Mouse (Mus musculus): ENCODE results near the gene S100a3.

S100a3 gene

DNA sequence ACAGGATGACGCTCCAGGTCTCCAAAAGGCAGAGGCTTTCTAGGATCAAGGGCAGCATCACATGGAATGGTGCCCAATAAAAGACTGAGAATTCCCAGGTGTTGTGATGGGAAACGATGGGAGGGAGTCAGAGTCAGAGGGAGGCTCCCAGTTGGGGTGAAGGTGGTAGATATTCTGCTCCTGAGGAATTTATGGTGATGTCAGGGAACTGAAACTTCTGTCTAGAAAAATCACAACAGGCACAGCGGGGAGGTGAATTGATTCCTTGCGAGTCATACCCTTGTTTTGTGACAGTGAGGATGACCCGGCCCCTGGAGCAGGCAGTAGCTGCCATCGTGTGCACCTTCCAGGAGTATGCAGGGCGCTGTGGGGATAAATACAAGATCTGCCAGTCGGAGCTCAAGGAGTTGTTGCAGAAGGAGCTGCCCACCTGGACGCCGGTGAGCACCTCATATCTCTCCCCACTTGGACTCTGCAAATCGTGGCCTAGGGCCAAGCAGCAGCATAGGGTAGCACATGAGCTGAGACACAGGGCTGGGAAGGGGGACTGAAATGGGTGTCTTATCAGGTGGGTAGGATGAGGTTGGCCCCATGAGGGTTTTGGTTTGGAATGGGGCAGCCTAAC is 41.2 kb downstream of the S100a3 start, which contains the start of gene Gm42674:
Gene Gm42674, plus strand, starts transcription at position 419 of the 625 bp plus-strand sequence.
- peak; percentile 86 for DNase-seq (ENCODE audit: inconsistent ontology term)

- peak; percentile 70 for DNase-seq (ENCODE audit: inconsistent ontology term)
Observed at GRCm38 (mm10) chr3:90603623-90604022, 43.2 kb downstream of the S100a3 start, which contains the start of gene S100a4. Gene S100a4, plus strand, starts transcription at chr3:90603771.

DNA sequence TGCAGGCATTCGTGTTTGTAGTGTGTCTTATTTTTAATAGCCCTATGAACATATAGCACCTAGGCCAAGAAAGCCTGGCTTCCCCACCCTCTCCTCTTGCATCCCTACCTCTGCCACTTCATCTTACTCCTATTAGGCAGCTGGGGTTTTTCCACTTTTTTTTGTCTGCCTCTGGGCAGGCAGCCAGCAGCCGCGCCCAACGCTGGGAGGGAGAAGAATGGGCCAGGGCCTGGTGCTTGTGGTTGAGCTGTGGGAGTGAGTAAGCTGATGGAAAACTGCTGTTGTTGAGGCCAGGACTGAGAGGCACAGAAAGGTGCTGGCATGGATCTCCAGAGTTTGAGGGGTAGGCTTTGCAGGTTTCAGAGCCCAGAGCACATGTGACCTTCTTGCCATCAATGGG is 44.0 kb downstream of the S100a3 start:
- DNase-seq (ENCODE audit: inconsistent ontology term): peak; percentile 98

- DNase-seq (ENCODE audit: inconsistent ontology term): no peak
Observed at GRCm38 (mm10) chr3:90605049-90605448, 44.7 kb downstream of the S100a3 start.

DNA sequence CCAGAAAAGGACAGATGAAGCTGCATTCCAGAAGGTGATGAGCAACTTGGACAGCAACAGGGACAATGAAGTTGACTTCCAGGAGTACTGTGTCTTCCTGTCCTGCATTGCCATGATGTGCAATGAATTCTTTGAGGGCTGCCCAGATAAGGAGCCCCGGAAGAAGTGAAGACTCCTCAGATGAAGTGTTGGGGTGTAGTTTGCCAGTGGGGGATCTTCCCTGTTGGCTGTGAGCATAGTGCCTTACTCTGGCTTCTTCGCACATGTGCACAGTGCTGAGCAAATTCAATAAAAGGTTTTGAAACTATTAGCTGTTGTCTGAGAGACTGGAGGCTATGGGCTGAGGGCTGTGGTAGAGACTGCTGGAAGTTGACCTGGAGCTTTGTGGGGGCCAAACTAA is 45.4 kb downstream of the S100a3 start:
- DNase-seq (ENCODE audit: inconsistent ontology term): no peak

- DNase-seq (ENCODE audit: inconsistent ontology term): no peak
Observed at GRCm38 (mm10) chr3:90606185-90606584, 45.8 kb downstream of the S100a3 start.

DNA sequence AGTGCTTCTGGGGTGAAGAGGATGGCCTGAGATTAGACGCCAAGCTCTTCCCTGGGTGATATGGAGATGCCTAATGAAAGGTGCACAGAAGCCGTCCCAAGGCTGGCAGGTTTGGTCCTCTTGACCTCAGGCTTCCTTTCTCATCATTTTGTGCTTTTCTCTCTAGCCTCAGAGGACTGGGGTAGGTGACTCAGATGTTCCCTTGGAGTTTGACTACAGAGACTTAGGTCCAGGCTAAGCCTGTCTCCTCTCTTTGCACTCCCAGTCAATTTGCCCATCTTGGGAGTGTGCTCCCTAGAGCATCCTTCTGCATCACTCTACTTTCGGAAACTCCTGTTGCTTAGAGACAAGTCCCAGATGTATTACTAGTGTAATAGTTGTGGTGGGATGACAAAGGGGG is 47.0 kb downstream of the S100a3 start:
- DNase-seq (ENCODE audit: inconsistent ontology term): no peak

- DNase-seq (ENCODE audit: inconsistent ontology term): no peak
Observed at GRCm38 (mm10) chr3:90608223-90608622, 47.8 kb downstream of the S100a3 start, which contains the start of gene S100a5. Gene S100a5, plus strand, starts transcription at chr3:90608523.

- DNase-seq (ENCODE audit: inconsistent ontology term): no peak
Observed at GRCm38 (mm10) chr3:90609102-90609501, 48.7 kb downstream of the S100a3 start.

DNA sequence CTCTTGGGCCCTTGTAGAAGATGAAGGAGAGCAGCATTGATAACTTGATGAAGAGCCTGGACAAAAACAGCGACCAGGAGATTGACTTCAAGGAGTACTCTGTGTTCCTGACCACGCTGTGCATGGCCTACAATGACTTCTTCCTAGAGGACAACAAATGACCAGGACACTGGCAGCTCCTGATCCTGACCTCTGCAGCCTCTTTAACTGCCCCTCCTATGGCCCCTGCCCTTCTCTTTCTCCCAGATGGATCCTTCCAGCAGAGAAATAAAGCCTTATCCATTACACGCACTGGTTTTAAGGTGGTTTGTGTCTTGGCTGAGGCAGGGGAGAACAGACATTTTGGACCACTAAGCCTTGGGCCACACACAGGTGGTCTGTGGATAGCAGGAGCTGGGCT is 51.1 kb downstream of the S100a3 start:
- DNase-seq (ENCODE audit: inconsistent ontology term): no peak

GRCm38 (mm10) chr3:90612061-90612460 is 51.7 kb downstream of the S100a3 start:
- peak; percentile 87 for DNase-seq (ENCODE audit: inconsistent ontology term)

DNA sequence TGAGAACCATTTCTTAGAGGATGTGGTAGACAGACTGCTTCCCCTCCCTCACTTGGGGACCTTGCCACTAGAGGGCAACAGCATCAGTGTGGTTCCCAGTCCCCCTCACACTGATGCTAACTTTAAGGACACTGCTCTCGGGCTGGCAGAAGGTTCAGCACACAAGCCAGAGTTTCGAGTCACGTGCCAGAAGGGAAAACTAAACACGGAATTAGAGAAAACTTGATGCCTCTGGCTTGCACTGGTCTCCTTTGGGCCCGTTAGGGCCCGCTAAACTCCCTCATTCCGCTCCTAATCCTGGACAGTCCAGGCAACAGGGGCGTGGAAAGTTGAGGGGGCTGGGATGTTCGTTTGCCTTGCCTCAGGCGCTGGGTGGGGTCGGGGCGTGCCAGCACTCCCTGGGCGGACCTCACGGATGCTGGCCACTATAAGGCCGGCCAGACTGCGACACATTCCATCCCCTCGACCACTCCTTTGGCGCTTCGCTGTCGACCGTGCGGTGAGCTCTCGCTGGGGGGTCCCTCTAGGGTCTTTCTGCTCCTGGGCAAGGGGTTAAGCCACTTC is 52.4 kb downstream of the S100a3 start, which contains the start of gene S100a6:
Gene S100a6, plus strand, starts transcription at position 155 of the 564 bp plus-strand sequence.
- DNase-seq (ENCODE audit: inconsistent ontology term): peak; percentile 92

DNA sequence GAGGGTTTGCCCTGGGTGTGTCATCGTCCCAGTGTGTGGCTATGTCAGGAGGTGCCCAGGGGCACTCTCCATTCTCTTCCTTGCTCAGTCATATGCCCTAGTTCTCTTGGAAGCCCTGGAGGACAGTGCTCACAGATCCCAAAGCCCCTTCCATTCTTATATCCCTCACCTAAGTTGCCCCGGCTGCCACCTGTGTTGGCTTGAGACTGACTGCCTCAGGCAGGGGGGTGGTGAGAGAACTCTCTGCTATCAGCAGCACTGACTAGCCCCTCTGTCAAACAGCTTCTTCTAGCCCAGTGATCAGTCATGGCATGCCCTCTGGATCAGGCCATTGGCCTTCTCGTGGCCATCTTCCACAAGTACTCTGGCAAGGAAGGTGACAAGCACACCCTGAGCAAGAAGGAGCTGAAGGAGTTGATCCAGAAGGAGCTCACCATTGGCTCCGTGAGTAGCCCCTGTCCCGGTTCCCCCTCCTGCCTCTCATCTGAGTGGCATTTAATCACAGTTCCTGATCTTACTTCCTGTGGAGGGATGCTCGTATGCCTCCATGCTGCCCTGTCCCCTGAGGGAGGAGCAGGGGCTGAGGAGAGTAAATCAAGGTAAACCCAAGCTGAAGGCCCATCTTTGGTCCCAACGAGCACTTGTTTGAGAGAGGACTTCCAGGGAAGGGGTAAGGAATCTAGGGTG is 53.2 kb downstream of the S100a3 start:
- no peak for DNase-seq (ENCODE audit: inconsistent ontology term)

- DNase-seq (ENCODE audit: inconsistent ontology term): no peak
Observed at GRCm38 (mm10) chr3:90614148-90614530, 53.8 kb downstream of the S100a3 start.

DNA sequence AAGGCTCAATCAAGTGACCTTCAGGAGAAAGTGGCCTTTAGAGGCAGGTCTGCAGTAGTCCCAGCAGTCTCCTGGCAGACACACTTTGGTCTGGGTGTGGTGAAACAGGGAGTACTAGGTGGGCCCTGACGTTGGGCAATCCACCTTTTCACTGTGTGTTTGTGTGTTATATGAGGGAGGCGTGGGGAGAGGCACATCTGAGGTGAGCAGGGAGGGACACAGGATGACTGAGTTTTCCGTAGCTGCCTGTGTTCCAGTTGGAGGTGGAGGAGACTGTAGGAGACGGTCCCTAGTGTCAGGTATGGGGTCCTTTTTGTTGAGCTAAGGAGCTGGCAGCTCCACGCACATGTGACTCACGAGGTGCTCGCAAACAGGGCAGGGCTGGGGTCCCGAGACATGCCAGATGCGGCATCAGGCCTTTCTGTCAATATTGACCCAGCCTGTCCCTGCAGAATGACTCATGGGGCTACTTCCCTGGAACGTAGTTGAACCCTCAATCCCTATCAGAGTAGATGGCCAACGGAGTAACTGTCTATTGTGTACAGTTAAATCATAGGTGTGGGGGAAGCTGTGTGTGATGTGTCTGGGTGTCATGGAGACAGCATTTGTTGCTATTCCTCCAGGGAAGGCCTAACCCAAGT is 54.4 kb downstream of the S100a3 start:
- no peak for DNase-seq (ENCODE audit: inconsistent ontology term)

DNA sequence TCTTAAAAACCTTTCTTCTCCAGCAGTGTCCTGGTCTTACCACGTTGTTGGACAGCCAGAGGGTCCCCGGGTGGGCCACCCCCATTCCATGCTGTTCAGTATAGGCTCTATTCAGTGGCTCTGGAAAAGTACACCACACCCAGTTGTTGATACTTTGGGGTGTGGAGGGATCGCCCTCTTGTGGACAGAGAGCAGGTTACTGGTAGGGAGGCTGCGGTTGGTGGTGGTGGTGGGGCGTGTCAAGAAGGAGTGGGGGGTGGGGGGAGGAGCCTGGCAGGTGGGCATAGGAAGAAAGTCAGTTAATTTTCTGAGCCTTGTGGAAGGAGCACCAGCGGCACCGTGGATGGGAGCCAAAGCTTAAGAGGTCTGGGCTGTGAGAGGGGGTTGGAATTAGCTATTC is 55.0 kb downstream of the S100a3 start:
- DNase-seq (ENCODE audit: inconsistent ontology term): peak; percentile 85

GRCm38 (mm10) chr3:90615911-90616310 is 55.5 kb downstream of the S100a3 start:
- DNase-seq (ENCODE audit: inconsistent ontology term): no peak

GRCm38 (mm10) chr3:90617586-90617985 is 57.2 kb downstream of the S100a3 start:
- no peak for DNase-seq (ENCODE audit: inconsistent ontology term)

- DNase-seq (ENCODE audit: inconsistent ontology term): no peak
Observed at GRCm38 (mm10) chr3:90621552-90621951, 61.2 kb downstream of the S100a3 start.

DNA sequence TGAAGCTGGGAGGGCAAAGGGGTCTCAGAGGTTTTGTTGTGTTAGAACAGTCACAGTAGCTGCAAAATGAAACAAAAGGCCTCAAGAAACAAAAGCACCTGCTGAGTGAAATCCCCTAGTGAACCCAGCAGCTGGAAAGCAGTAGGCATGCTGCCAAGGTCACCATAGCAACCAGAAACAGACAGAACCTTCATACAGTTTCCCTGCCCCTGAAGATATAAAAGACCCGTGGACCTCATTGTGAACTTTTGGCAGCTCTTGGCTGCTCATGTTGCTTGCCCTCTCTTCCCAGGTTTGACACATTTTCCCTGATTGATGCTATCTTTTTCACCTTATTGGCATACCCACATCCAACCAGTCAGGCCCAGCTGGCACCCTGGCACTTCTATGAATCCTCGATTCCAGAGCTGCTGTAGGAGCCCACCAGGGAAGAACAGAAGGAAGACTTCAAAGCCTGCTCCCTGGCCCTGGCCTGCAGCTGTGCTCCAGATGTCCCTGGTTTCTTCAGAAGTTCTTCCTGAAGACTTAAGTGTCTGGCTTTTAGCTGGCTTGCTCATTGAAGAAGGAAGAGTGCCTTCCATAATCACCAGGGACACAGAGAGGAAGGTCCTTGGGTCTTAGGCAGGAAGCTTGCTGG is 63.2 kb downstream of the S100a3 start:
- DNase-seq (ENCODE audit: inconsistent ontology term): peak; percentile 67

DNA sequence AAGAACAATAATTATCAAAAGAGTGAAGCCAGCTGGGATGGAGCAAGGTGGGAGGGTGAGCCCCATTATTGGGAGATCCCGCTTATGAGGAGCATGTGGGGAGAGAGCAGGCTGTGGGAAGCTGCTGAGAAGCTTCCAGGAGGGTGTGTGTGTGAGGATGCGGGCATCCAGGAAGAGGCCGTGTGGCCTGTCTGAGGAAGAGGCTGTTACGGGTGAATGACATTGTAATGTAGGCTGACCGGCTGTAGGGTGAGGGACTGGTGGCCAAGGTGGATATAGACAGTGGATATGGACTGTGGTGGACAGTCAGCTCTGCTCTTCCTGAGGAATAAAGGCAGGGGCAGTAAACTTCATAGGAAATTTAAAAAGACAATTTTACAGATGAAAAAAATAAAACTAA is 65.1 kb downstream of the S100a3 start:
- no peak for DNase-seq (ENCODE audit: inconsistent ontology term)
